Mouse (Mus musculus): ENCODE results near the gene Tpst1. TPM values are rescaled to one million over a fixed set of nuclear protein-coding genes. Genes with fewer than 3 reads are reported as not detected.

The Tpst1 gene
- polyA plus RNA-seq, 1 experiment from 2014 or later: 76.4 TPM

- Histone ChIP-seq H3K27ac (ENCODE audit: low read length) (no peak overlapping the region; the same call in 1 of the 2 replicates), H3K27me3 (ENCODE audit: control insufficient read depth, insufficient read depth, low read length) (no peaks in the 10 kb centered on the region), H3K36me3 (ENCODE audit: control insufficient read depth, insufficient read depth, low read length) (no peaks in the 10 kb centered on the region; the same call in 1 of the 2 replicates), H3K4me2 (ENCODE audit: low read depth, low read length) (peak overlapping the region; percentile 88), H3K9me3 (replicated peaks; ENCODE audit: control insufficient read depth, low read length) (no peaks in the 10 kb centered on the region), H3K9ac (ENCODE audit: low read length) (peak overlapping the region; percentile 88), H3K4me3 (replicated peaks; ENCODE audit: low read length) (peak overlapping the region; percentile 73), H3K4me1 (ENCODE audit: control insufficient read depth, insufficient read depth, low read length) (peaks cover 15% of the 10 kb centered on the region)
- no peak for ATAC-seq (ENCODE audit: insufficient read depth, low FRiP score)
- 76% methylated on average over 16 of the region's 16 CpGs for WGBS
Observed at GRCm38 (mm10) chr5:130080051-130080681, 7.0 kb downstream of the Tpst1 start.

GRCm38 (mm10) chr5:130081181-130081881, 8.2 kb downstream of the Tpst1 start:
- no peaks in the 10 kb centered on the region; the same call in 1 of the 2 replicates for H3K36me3 ChIP-seq (ENCODE audit: control insufficient read depth, insufficient read depth, low read length)
- 93% methylated on average over 8 of the region's 8 CpGs for WGBS

DNA sequence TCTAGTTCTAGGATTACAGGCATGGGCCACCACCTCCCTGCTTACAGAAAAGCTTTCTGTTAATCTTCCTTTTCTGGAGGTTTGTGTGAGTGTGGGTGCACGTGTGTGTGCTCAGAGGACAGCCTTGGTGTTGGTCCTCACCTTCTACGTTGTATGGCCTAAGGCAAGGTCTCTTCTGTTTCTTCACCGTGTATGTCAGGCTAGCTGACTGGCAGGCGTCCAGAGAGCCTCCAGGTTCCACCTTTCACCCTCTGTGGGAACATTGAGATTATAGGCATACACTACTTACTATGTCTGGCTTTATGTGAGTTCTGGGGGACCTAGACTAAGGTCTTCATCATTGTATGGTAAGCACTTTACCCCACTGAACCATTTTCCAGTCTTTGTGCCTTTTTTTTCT, 9.3 kb downstream of the Tpst1 start:
- H3K4me3 ChIP-seq (replicated peaks; ENCODE audit: low read length): no peak overlapping the region
- no peak for ATAC-seq (ENCODE audit: insufficient read depth, low FRiP score)
- peaks cover 15% of the 10 kb centered on the region for H3K4me1 ChIP-seq (ENCODE audit: control insufficient read depth, insufficient read depth, low read length)
- no peak overlapping the region for H3K4me2 ChIP-seq (ENCODE audit: low read depth, low read length)
- WGBS: 83% methylated on average over 4 of the region's 4 CpGs
- H3K36me3 ChIP-seq (ENCODE audit: control insufficient read depth, insufficient read depth, low read length): no peaks in the 10 kb centered on the region; the same call in 1 of the 2 replicates
- no peaks in the 10 kb centered on the region for H3K9me3 ChIP-seq (replicated peaks; ENCODE audit: control insufficient read depth, low read length)
- no peaks in the 10 kb centered on the region for H3K27me3 ChIP-seq (ENCODE audit: control insufficient read depth, insufficient read depth, low read length)
- H3K27ac ChIP-seq (ENCODE audit: low read length): no peak overlapping the region
- H3K9ac ChIP-seq (ENCODE audit: low read length): no peak overlapping the region

More at GRCm38 (mm10) chr5:130081181-130081881, 8.2 kb downstream of the Tpst1 start:
- no peak for ATAC-seq (ENCODE audit: insufficient read depth, low FRiP score)
- Histone ChIP-seq H3K4me1 (ENCODE audit: control insufficient read depth, insufficient read depth, low read length) (peaks cover 15% of the 10 kb centered on the region), H3K27me3 (ENCODE audit: control insufficient read depth, insufficient read depth, low read length) (no peaks in the 10 kb centered on the region), H3K27ac (ENCODE audit: low read length) (no peak overlapping the region), H3K4me3 (replicated peaks; ENCODE audit: low read length) (no peak overlapping the region), H3K9ac (ENCODE audit: low read length) (no peak overlapping the region), H3K4me2 (ENCODE audit: low read depth, low read length) (no peak overlapping the region), H3K9me3 (replicated peaks; ENCODE audit: control insufficient read depth, low read length) (no peaks in the 10 kb centered on the region)

- Histone ChIP-seq H3K36me3 (ENCODE audit: control insufficient read depth, insufficient read depth, low read length) (no peaks in the 10 kb centered on the region; the same call in 1 of the 2 replicates), H3K9me3 (replicated peaks; ENCODE audit: control insufficient read depth, low read length) (no peaks in the 10 kb centered on the region), H3K4me2 (ENCODE audit: low read depth, low read length) (no peak overlapping the region), H3K27me3 (ENCODE audit: control insufficient read depth, insufficient read depth, low read length) (no peaks in the 10 kb centered on the region), H3K27ac (ENCODE audit: low read length) (no peak overlapping the region), H3K9ac (ENCODE audit: low read length) (no peak overlapping the region), H3K4me3 (replicated peaks; ENCODE audit: low read length) (no peak overlapping the region), H3K4me1 (ENCODE audit: control insufficient read depth, insufficient read depth, low read length) (peaks cover 12% of the 10 kb centered on the region)
- no peak for ATAC-seq (ENCODE audit: insufficient read depth, low FRiP score)
- WGBS: 69% methylated on average over 3 of the region's 3 CpGs
Observed at GRCm38 (mm10) chr5:130084271-130084670, 11.1 kb downstream of the Tpst1 start.

DNA sequence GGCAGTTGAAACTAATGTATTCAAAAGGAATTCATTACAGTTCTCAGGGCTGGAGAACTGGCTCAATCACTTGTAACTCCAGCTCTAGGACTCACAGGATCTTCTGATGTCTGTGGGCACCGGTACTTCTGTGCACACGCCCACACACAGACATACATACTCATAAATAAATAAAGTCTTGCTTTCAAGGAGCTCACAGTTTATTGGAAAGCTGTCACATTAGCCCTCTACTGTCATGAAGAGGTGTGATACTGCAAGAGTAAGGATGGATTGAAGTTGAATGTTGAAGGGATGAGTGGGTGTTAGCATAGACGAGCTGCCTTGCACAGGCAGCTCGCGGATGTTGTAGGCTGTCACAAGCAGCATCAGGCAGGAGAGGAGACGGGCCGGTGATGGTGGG, 14.9 kb downstream of the Tpst1 start:
- H3K27me3 ChIP-seq (ENCODE audit: control insufficient read depth, insufficient read depth, low read length): no peaks in the 10 kb centered on the region
- WGBS: 88% methylated on average over 7 of the region's 7 CpGs
- no peak overlapping the region for H3K9ac ChIP-seq (ENCODE audit: low read length)
- no peak for ATAC-seq (ENCODE audit: insufficient read depth, low FRiP score)
- H3K4me3 ChIP-seq (replicated peaks; ENCODE audit: low read length): no peak overlapping the region
- no peaks in the 10 kb centered on the region for H3K9me3 ChIP-seq (replicated peaks; ENCODE audit: control insufficient read depth, low read length)
- H3K27ac ChIP-seq (ENCODE audit: low read length): no peak overlapping the region
- H3K36me3 ChIP-seq (ENCODE audit: control insufficient read depth, insufficient read depth, low read length): no peaks in the 10 kb centered on the region
- H3K4me2 ChIP-seq (ENCODE audit: low read depth, low read length): no peak overlapping the region
- peaks cover 12% of the 10 kb centered on the region for H3K4me1 ChIP-seq (ENCODE audit: control insufficient read depth, insufficient read depth, low read length)

- no peak for ATAC-seq (ENCODE audit: insufficient read depth, low FRiP score)
- Histone ChIP-seq H3K27ac (ENCODE audit: low read length) (no peak overlapping the region), H3K9ac (ENCODE audit: low read length) (no peak overlapping the region), H3K4me1 (ENCODE audit: control insufficient read depth, insufficient read depth, low read length) (peaks cover 12% of the 10 kb centered on the region), H3K9me3 (replicated peaks; ENCODE audit: control insufficient read depth, low read length) (no peaks in the 10 kb centered on the region), H3K27me3 (ENCODE audit: control insufficient read depth, insufficient read depth, low read length) (no peaks in the 10 kb centered on the region), H3K4me2 (ENCODE audit: low read depth, low read length) (no peak overlapping the region), H3K4me3 (replicated peaks; ENCODE audit: low read length) (no peak overlapping the region), H3K36me3 (ENCODE audit: control insufficient read depth, insufficient read depth, low read length) (no peaks in the 10 kb centered on the region)
- 86% methylated on average over 4 of the region's 4 CpGs for WGBS
Observed at GRCm38 (mm10) chr5:130088612-130089011, 15.5 kb downstream of the Tpst1 start.

- 70% methylated on average over 7 of the region's 7 CpGs for WGBS
- no peak overlapping the region for H3K4me3 ChIP-seq (replicated peaks; ENCODE audit: low read length)
- H3K27ac ChIP-seq (ENCODE audit: low read length): peak overlapping the region; percentile 34; the same call in 1 of the 2 replicates
- H3K9ac ChIP-seq (ENCODE audit: low read length): no peak overlapping the region
- no peaks in the 10 kb centered on the region for H3K9me3 ChIP-seq (replicated peaks; ENCODE audit: control insufficient read depth, low read length)
- H3K4me2 ChIP-seq (ENCODE audit: low read depth, low read length): no peak overlapping the region
- H3K27me3 ChIP-seq (ENCODE audit: control insufficient read depth, insufficient read depth, low read length): no peaks in the 10 kb centered on the region
- ATAC-seq (ENCODE audit: insufficient read depth, low FRiP score): no peak
- peaks cover 12% of the 10 kb centered on the region for H3K4me1 ChIP-seq (ENCODE audit: control insufficient read depth, insufficient read depth, low read length)
- H3K36me3 ChIP-seq (ENCODE audit: control insufficient read depth, insufficient read depth, low read length): no peaks in the 10 kb centered on the region
Observed at GRCm38 (mm10) chr5:130089177-130089576, 16.1 kb downstream of the Tpst1 start.

- WGBS: 63% methylated on average over 18 of the region's 18 CpGs
- H3K4me3 ChIP-seq (replicated peaks; ENCODE audit: low read length): no peak overlapping the region
- no peaks in the 10 kb centered on the region for H3K27me3 ChIP-seq (ENCODE audit: control insufficient read depth, insufficient read depth, low read length)
- peak overlapping the region; percentile 34; the same call in 1 of the 2 replicates for H3K27ac ChIP-seq (ENCODE audit: low read length)
- no peaks in the 10 kb centered on the region for H3K9me3 ChIP-seq (replicated peaks; ENCODE audit: control insufficient read depth, low read length)
- H3K4me2 ChIP-seq (ENCODE audit: low read depth, low read length): no peak overlapping the region
- H3K9ac ChIP-seq (ENCODE audit: low read length): no peak overlapping the region
- 0 out of 2 replicates have a peak, but pooled peaks have one; percentile 60 for ATAC-seq (ENCODE audit: insufficient read depth, low FRiP score)
- no peaks in the 10 kb centered on the region for H3K36me3 ChIP-seq (ENCODE audit: control insufficient read depth, insufficient read depth, low read length)
- H3K4me1 ChIP-seq (ENCODE audit: control insufficient read depth, insufficient read depth, low read length): peaks cover 12% of the 10 kb centered on the region
Observed at GRCm38 (mm10) chr5:130089626-130090393, 16.7 kb downstream of the Tpst1 start.

GRCm38 (mm10) chr5:130096754-130097153, 23.6 kb downstream of the Tpst1 start:
- Histone ChIP-seq H3K9me3 (replicated peaks; ENCODE audit: control insufficient read depth, low read length) (no peaks in the 10 kb centered on the region), H3K27ac (ENCODE audit: low read length) (no peak overlapping the region), H3K36me3 (ENCODE audit: control insufficient read depth, insufficient read depth, low read length) (no peaks in the 10 kb centered on the region), H3K4me3 (replicated peaks; ENCODE audit: low read length) (no peak overlapping the region), H3K9ac (ENCODE audit: low read length) (no peak overlapping the region), H3K4me2 (ENCODE audit: low read depth, low read length) (no peak overlapping the region), H3K27me3 (ENCODE audit: control insufficient read depth, insufficient read depth, low read length) (no peaks in the 10 kb centered on the region), H3K4me1 (ENCODE audit: control insufficient read depth, insufficient read depth, low read length) (no peaks in the 10 kb centered on the region)
- 61% methylated on average over 12 of the region's 12 CpGs for WGBS
- peak; percentile 82; the same call in 1 of the 2 replicates for ATAC-seq (ENCODE audit: insufficient read depth, low FRiP score)

Measured in stomach, embryonic 16.5 days (tissue).